Mouse (Mus musculus) intestine, embryonic 15.5 days (tissue): Measurements from ENCODE around the gene Cnot10. TPM values are rescaled to one million over a fixed set of nuclear protein-coding genes. Genes with fewer than 3 reads are reported as not detected.

Source experiments
- ATAC-seq: fragments of 200-750 bp; cut with Nextera tagmentation; 2 replicates; pipeline ENCODE4 v1.8.0; 2017; ENCODE audit warnings: moderate TSS enrichment, moderate library complexity
- H3K27ac ChIP-seq: fragments of 300-500 bp; sonication (generic); 2 replicates; pipeline ENCODE4 v1.5.1; 2015; ENCODE audit warnings: mild to moderate bottlenecking, inconsistent platforms
- H3K27me3 ChIP-seq: fragments of 300-500 bp; sonication (generic); replicated peaks from 2 replicates; pipeline ENCODE4 v1.6.1; 2015; ENCODE audit warnings: inconsistent platforms
- H3K36me3 ChIP-seq: fragments of 300-500 bp; sonication (generic); 2 replicates; pipeline ENCODE4 v1.6.1; 2015; ENCODE audit warnings: inconsistent platforms
- H3K4me1 ChIP-seq: fragments of 300-500 bp; sonication (generic); replicated peaks from 2 replicates; pipeline ENCODE4 v1.6.1; 2015; ENCODE audit warnings: inconsistent platforms
- H3K4me2 ChIP-seq: fragments of 300-500 bp; sonication (generic); replicated peaks from 2 replicates; pipeline ENCODE4 v1.6.1; 2015; ENCODE audit warnings: mild to moderate bottlenecking, inconsistent platforms
- H3K4me3 ChIP-seq: fragments of 300-500 bp; sonication (generic); replicated peaks from 2 replicates; pipeline ENCODE4 v1.5.1; 2015; ENCODE audit warnings: inconsistent platforms
- H3K9ac ChIP-seq: fragments of 300-500 bp; sonication (generic); 2 replicates; pipeline ENCODE4 v1.6.1; 2015; ENCODE audit warnings: inconsistent platforms
- H3K9me3 ChIP-seq: fragments of 300-500 bp; sonication (generic); 2 replicates; pipeline ENCODE4 v1.6.1; 2016; ENCODE audit warnings: inconsistent platforms
- WGBS: fragments of 180-500 bp; shearing (Covaris S2); methylation state at CpG from one replicate; pipeline ENCODE4 v1.1.7; 2015; 5-methylcytosine and 5-hydroxymethylcytosine counted together
- polyA plus RNA-seq: library from polyadenylated mRNA; unstranded; fragments of >200 nt; fragmentation: Nextera tagmentation; extraction: Ambion mirVana; gene quantifications from 2 replicates; pipeline ENCODE4 v1.2.1, GENCODE M21; 2015

Cnot10 gene
- polyA plus RNA-seq, 1 experiment from 2014 or later = 51.9 TPM

GRCm38 (mm10) chr9:114550033-114550432 lies 90.0 kb downstream of the Cnot10 start:
- H3K36me3 ChIP-seq = no peaks in the 10 kb centered on the region
- ATAC-seq = no peak
- no peaks in the 10 kb centered on the region for H3K9me3 ChIP-seq
- H3K27me3 ChIP-seq = no peaks in the 10 kb centered on the region
- peak overlapping the region; percentile 36; the same call in 1 of the 2 replicates for H3K27ac ChIP-seq
- H3K4me3 ChIP-seq = no peak overlapping the region
- peaks cover 29% of the 10 kb centered on the region for H3K4me1 ChIP-seq
- 0 out of 2 replicates have a peak overlapping the region, but pooled peaks have one; percentile 6 for H3K4me2 ChIP-seq
- 26% methylated on average over 6 of the region's 6 CpGs for WGBS
- no peak overlapping the region for H3K9ac ChIP-seq

GRCm38 (mm10) chr9:114549117-114549516 lies 90.9 kb downstream of the Cnot10 start:
- Histone ChIP-seq H3K27me3 (no peaks in the 10 kb centered on the region), H3K27ac (0 out of 2 replicates have a peak overlapping the region, but pooled peaks have one; percentile 5), H3K9ac (no peak overlapping the region), H3K4me1 (peaks cover 31% of the 10 kb centered on the region), H3K4me2 (no peak overlapping the region; the same call in 1 of the 2 replicates), H3K9me3 (no peaks in the 10 kb centered on the region), H3K36me3 (no peaks in the 10 kb centered on the region), H3K4me3 (no peak overlapping the region)
- 32% methylated on average over 5 of the region's 5 CpGs for WGBS
- ATAC-seq = no peak

- H3K9ac ChIP-seq = no peak overlapping the region
- 37% methylated on average over 4 of the region's 4 CpGs for WGBS
- H3K9me3 ChIP-seq = no peaks in the 10 kb centered on the region
- peak overlapping the region; percentile 88 for H3K27ac ChIP-seq
- peaks cover 36% of the 10 kb centered on the region for H3K4me1 ChIP-seq
- no peak for ATAC-seq
- H3K36me3 ChIP-seq = no peaks in the 10 kb centered on the region
- no peaks in the 10 kb centered on the region for H3K27me3 ChIP-seq
- no peak overlapping the region for H3K4me3 ChIP-seq
- peak overlapping the region; percentile 40 for H3K4me2 ChIP-seq
These were observed 91.5 kb downstream of the Cnot10 start for GRCm38 (mm10) chr9:114548496-114548895.

GRCm38 (mm10) chr9:114547643-114548077 lies 92.3 kb downstream of the Cnot10 start:
- peak; percentile 80 for ATAC-seq
- Histone ChIP-seq H3K4me3 (no peak overlapping the region), H3K27ac (peak overlapping the region; percentile 88), H3K9ac (no peak overlapping the region), H3K36me3 (no peaks in the 10 kb centered on the region), H3K27me3 (no peaks in the 10 kb centered on the region), H3K9me3 (no peaks in the 10 kb centered on the region), H3K4me1 (peaks cover 36% of the 10 kb centered on the region), H3K4me2 (peak overlapping the region; percentile 47)
- WGBS = 47% methylated on average over 6 of the region's 6 CpGs

- Histone ChIP-seq H3K9ac (no peak overlapping the region), H3K4me3 (no peak overlapping the region), H3K4me2 (peak overlapping the region; percentile 47; the same call in 1 of the 2 replicates), H3K36me3 (no peaks in the 10 kb centered on the region), H3K27ac (peak overlapping the region; percentile 88), H3K27me3 (no peaks in the 10 kb centered on the region), H3K4me1 (peaks cover 36% of the 10 kb centered on the region), H3K9me3 (no peaks in the 10 kb centered on the region)
- no peak for ATAC-seq
- 53% methylated on average over 12 of the region's 12 CpGs for WGBS
These were observed 93.2 kb downstream of the Cnot10 start for GRCm38 (mm10) chr9:114546765-114547164.

GRCm38 (mm10) chr9:114544754-114545393 lies 95.1 kb downstream of the Cnot10 start:
- peak overlapping the region; percentile 88 for H3K27ac ChIP-seq
- H3K4me2 ChIP-seq = peak overlapping the region; percentile 43
- ATAC-seq = no peak
- H3K9ac ChIP-seq = no peak overlapping the region
- H3K27me3 ChIP-seq = no peaks in the 10 kb centered on the region
- H3K36me3 ChIP-seq = no peaks in the 10 kb centered on the region
- peaks cover 40% of the 10 kb centered on the region for H3K4me1 ChIP-seq
- H3K9me3 ChIP-seq = no peaks in the 10 kb centered on the region
- H3K4me3 ChIP-seq = no peak overlapping the region
- 33% methylated on average over 9 of the region's 9 CpGs for WGBS

GRCm38 (mm10) chr9:114543882-114544753 lies 95.9 kb downstream of the Cnot10 start:
- Histone ChIP-seq H3K9ac (no peak overlapping the region), H3K4me3 (no peak overlapping the region), H3K27me3 (no peaks in the 10 kb centered on the region), H3K4me1 (peaks cover 37% of the 10 kb centered on the region), H3K4me2 (peak overlapping the region; percentile 43), H3K36me3 (no peaks in the 10 kb centered on the region), H3K27ac (0 out of 2 replicates have a peak overlapping the region, but pooled peaks have one; percentile 88), H3K9me3 (no peaks in the 10 kb centered on the region)
- peak; percentile 65 for ATAC-seq
- WGBS = 51% methylated on average over 16 of the region's 17 CpGs

GRCm38 (mm10) chr9:114541279-114541741 lies 98.7 kb downstream of the Cnot10 start:
- Histone ChIP-seq H3K36me3 (no peaks in the 10 kb centered on the region), H3K4me2 (no peak overlapping the region), H3K4me1 (peaks cover 39% of the 10 kb centered on the region), H3K9me3 (no peaks in the 10 kb centered on the region), H3K9ac (no peak overlapping the region), H3K27me3 (no peaks in the 10 kb centered on the region), H3K27ac (0 out of 2 replicates have a peak overlapping the region, but pooled peaks have one; percentile 1), H3K4me3 (no peak overlapping the region)
- 28% methylated on average over 1 of the region's 1 CpGs for WGBS
- peak; percentile 55 for ATAC-seq

GRCm38 (mm10) chr9:114538996-114539563 lies 100.9 kb downstream of the Cnot10 start:
- 59% methylated on average over 7 of the region's 7 CpGs for WGBS
- Histone ChIP-seq H3K27ac (no peak overlapping the region), H3K27me3 (no peaks in the 10 kb centered on the region), H3K4me3 (no peak overlapping the region), H3K9me3 (no peaks in the 10 kb centered on the region), H3K4me1 (peaks cover 23% of the 10 kb centered on the region), H3K36me3 (no peaks in the 10 kb centered on the region), H3K4me2 (no peak overlapping the region), H3K9ac (no peak overlapping the region)
- no peak for ATAC-seq

- Histone ChIP-seq H3K27ac (no peak overlapping the region), H3K9ac (0 out of 2 replicates have a peak overlapping the region, but pooled peaks have one; percentile 3), H3K9me3 (no peaks in the 10 kb centered on the region), H3K4me2 (no peak overlapping the region), H3K4me1 (peaks cover 18% of the 10 kb centered on the region), H3K4me3 (no peak overlapping the region), H3K27me3 (no peaks in the 10 kb centered on the region), H3K36me3 (no peaks in the 10 kb centered on the region)
- ATAC-seq = peak; percentile 45
- 32% methylated on average over 2 of the region's 2 CpGs for WGBS
These were observed 103.4 kb downstream of the Cnot10 start for GRCm38 (mm10) chr9:114536628-114537027.
